In the genomic region with DNA sequence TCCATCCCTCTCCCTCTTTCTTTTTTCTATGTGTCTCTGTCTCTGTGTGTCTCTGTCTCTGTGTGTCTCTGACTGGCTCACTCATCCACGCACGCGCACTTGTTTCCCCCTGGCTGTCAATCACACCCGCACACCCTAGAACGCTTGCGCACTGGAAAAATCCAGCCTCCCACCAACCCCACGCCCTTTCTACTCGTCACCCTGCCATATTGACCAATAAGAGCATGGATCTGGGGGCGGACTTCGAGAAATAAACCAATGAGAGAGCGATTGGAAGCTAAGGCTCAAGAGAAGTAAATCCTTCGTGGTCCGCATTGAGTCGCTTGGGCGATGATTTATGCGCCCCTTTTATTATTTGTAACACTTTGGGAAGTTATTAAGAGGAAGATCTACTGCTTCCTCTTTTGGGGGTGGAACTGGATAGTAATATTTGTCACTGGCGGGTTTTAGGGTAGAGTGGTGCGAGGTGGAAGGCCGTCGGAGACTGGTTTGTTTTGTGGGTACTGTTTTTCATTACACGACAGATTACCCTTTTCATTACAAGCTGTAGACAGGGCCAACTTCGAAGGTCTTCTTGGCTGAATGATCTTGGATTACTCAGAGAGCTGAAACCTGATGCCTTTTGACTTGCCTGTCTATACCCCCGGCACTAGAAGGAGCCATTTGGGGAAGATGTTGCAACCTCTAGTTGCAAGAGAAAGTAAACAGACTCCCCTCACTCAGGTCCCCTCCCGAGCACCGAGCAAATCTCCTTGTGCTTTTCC, we compare ENCODE assay signal across 8 mouse cellular contexts.
A peak's percentile ranks its signal among the peaks of the same experiment; 100 is the strongest.
DNase-seq lines count a peak whose midpoint lies in the region; ATAC-seq lines count a peak whose summit lies in the region.

No protein-coding gene starts in this region.

- 0 out of 2 replicates have a peak overlapping the region, but pooled peaks have one; percentile 8 for H3K4me3 ChIP-seq in forebrain, embryonic 16.5 days (replicated peaks; ENCODE audit: low read length)
- H3K4me3 ChIP-seq in hindbrain, embryonic 10.5 days: peak overlapping the region; percentile 52
- H3K4me3 ChIP-seq in limb, embryonic 12.5 days (replicated peaks): peak overlapping the region; percentile 41
- H3K4me3 ChIP-seq in midbrain, embryonic 13.5 days (replicated peaks): peak overlapping the region; percentile 22
- peak overlapping the region; percentile 38 for H3K4me3 ChIP-seq in stomach, embryonic 16.5 days (replicated peaks; ENCODE audit: low read length)

- no peaks in the 10 kb centered on the region; the same call in 1 of the 2 replicates for H3K9me3 ChIP-seq in forebrain, embryonic 16.5 days (ENCODE audit: control insufficient read depth, low read length)
- H3K9me3 ChIP-seq in hindbrain, embryonic 10.5 days: no peaks in the 10 kb centered on the region
- H3K9me3 ChIP-seq in limb, embryonic 12.5 days: no peaks in the 10 kb centered on the region
- H3K9me3 ChIP-seq in midbrain, embryonic 13.5 days: no peaks in the 10 kb centered on the region
- no peaks in the 10 kb centered on the region for H3K9me3 ChIP-seq in stomach, embryonic 16.5 days (replicated peaks; ENCODE audit: control insufficient read depth, low read length)

- peak overlapping the region; percentile 30 for H3K4me2 ChIP-seq in forebrain, embryonic 16.5 days (ENCODE audit: low read length)
- H3K4me2 ChIP-seq in limb, embryonic 12.5 days: peak overlapping the region; percentile 83
- H3K4me2 ChIP-seq in midbrain, embryonic 13.5 days (replicated peaks): peak overlapping the region; percentile 46
- peak overlapping the region; percentile 72 for H3K4me2 ChIP-seq in stomach, embryonic 16.5 days (ENCODE audit: low read depth, low read length)

- peak; percentile 61 for ATAC-seq in forebrain, embryonic 16.5 days
- ATAC-seq in limb, embryonic 12.5 days (ENCODE audit: insufficient number of reproducible peaks, insufficient read depth, low FRiP score, low TSS enrichment, low read depth): peak; percentile 90
- peak; percentile 86 for ATAC-seq in midbrain, embryonic 13.5 days
- peak; percentile 87 for ATAC-seq in stomach, embryonic 16.5 days (ENCODE audit: insufficient read depth, low FRiP score)

- H3K36me3 ChIP-seq in forebrain, embryonic 16.5 days (ENCODE audit: control insufficient read depth, insufficient read depth): no peaks in the 10 kb centered on the region
- H3K36me3 ChIP-seq in hindbrain, embryonic 10.5 days: no peaks in the 10 kb centered on the region
- H3K36me3 ChIP-seq in limb, embryonic 12.5 days: no peaks in the 10 kb centered on the region
- H3K36me3 ChIP-seq in midbrain, embryonic 13.5 days: no peaks in the 10 kb centered on the region
- H3K36me3 ChIP-seq in stomach, embryonic 16.5 days (ENCODE audit: control insufficient read depth, insufficient read depth, low read length): no peaks in the 10 kb centered on the region

- H3K4me1 ChIP-seq in forebrain, embryonic 16.5 days (replicated peaks; ENCODE audit: control insufficient read depth, insufficient read depth, low read length): peaks cover 15% of the 10 kb centered on the region
- H3K4me1 ChIP-seq in hindbrain, embryonic 10.5 days (replicated peaks): peaks cover 57% of the 10 kb centered on the region
- H3K4me1 ChIP-seq in limb, embryonic 12.5 days (replicated peaks): peaks cover 58% of the 10 kb centered on the region
- peaks cover 42% of the 10 kb centered on the region for H3K4me1 ChIP-seq in midbrain, embryonic 13.5 days (replicated peaks)
- H3K4me1 ChIP-seq in stomach, embryonic 16.5 days (ENCODE audit: control insufficient read depth, insufficient read depth, low read length): peaks cover 15% of the 10 kb centered on the region

- WGBS in forebrain, embryonic 16.5 days: under 1% methylated on average over 25 of the region's 25 CpGs
- WGBS in hindbrain, embryonic 10.5 days: under 1% methylated on average over 25 of the region's 25 CpGs
- WGBS in limb, embryonic 12.5 days: under 1% methylated on average over 25 of the region's 25 CpGs
- under 1% methylated on average over 25 of the region's 25 CpGs for WGBS in midbrain, embryonic 13.5 days
- 1% methylated on average over 25 of the region's 25 CpGs for WGBS in stomach, embryonic 16.5 days

- DNase-seq in adrenal gland, adult (ENCODE audit: inconsistent age in 2 of 2, low spot score in 1 of 2): peak; percentile 49 to 68
- DNase-seq in adrenal gland, adult 18-20 months (ENCODE audit: low spot score in 2 of 2): no peak
- DNase-seq in adrenal gland, postnatal 36 days: peak; percentile 67 to 74
- peak; percentile 94 for DNase-seq in hindbrain, embryonic 10.5 days (ENCODE audit: low spot score)

- H3K27me3 ChIP-seq in forebrain, embryonic 16.5 days (replicated peaks; ENCODE audit: control insufficient read depth, insufficient read depth, low read length): peaks cover 59% of the 10 kb centered on the region
- peaks cover 44% of the 10 kb centered on the region for H3K27me3 ChIP-seq in hindbrain, embryonic 10.5 days (ENCODE audit: insufficient read depth, poor library complexity, severe bottlenecking)
- H3K27me3 ChIP-seq in limb, embryonic 12.5 days: no peaks in the 10 kb centered on the region
- peaks cover 70% of the 10 kb centered on the region for H3K27me3 ChIP-seq in midbrain, embryonic 13.5 days
- peaks cover 22% of the 10 kb centered on the region for H3K27me3 ChIP-seq in stomach, embryonic 16.5 days (ENCODE audit: control insufficient read depth, insufficient read depth, low read length)

- no peak overlapping the region for H3K27ac ChIP-seq in forebrain, embryonic 16.5 days (ENCODE audit: low read length)
- peak overlapping the region; percentile 91 for H3K27ac ChIP-seq in hindbrain, embryonic 10.5 days
- peak overlapping the region; percentile 97 for H3K27ac ChIP-seq in limb, embryonic 12.5 days
- H3K27ac ChIP-seq in midbrain, embryonic 13.5 days: no peak overlapping the region
- peak overlapping the region; percentile 89 for H3K27ac ChIP-seq in stomach, embryonic 16.5 days (ENCODE audit: low read length)

- H3K9ac ChIP-seq in forebrain, embryonic 16.5 days (replicated peaks; ENCODE audit: low read depth, low read length): no peak overlapping the region
- peak overlapping the region; percentile 79; the same call in 1 of the 2 replicates for H3K9ac ChIP-seq in limb, embryonic 12.5 days (replicated peaks)
- H3K9ac ChIP-seq in midbrain, embryonic 13.5 days (replicated peaks): no peak overlapping the region
- H3K9ac ChIP-seq in stomach, embryonic 16.5 days (ENCODE audit: low read length): peak overlapping the region; percentile 64

Comparison
In these comparisons a context has a peak if more than half of its experiments do, and no peak if none do; other contexts are left out.
1. DNase-seq: peak in adrenal gland, adult (2 of 2), adrenal gland, postnatal 36 days (2 of 2) and hindbrain, embryonic 10.5 days (single experiment); none in adrenal gland, adult 18-20 months (0 of 2).
2. H3K27ac ChIP-seq: peak in hindbrain, embryonic 10.5 days (single experiment), limb, embryonic 12.5 days (single experiment) and stomach, embryonic 16.5 days (single experiment); none in forebrain, embryonic 16.5 days (single experiment) and midbrain, embryonic 13.5 days (single experiment).
3. H3K4me2 ChIP-seq: peak in every context shown above with its lines; median percentile 83 in limb, embryonic 12.5 days; 72 in stomach, embryonic 16.5 days; 46 in midbrain, embryonic 13.5 days; 30 in forebrain, embryonic 16.5 days.
4. H3K9ac ChIP-seq: peak in limb, embryonic 12.5 days (single experiment) and stomach, embryonic 16.5 days (single experiment); none in forebrain, embryonic 16.5 days (single experiment) and midbrain, embryonic 13.5 days (single experiment).
5. Peak in every context shown above with its lines, with median percentiles within 50 percentile points of each other: ATAC-seq and H3K4me3 ChIP-seq.